Mouse (Mus musculus) natural killer cell, adult 2 months (primary cell): ENCODE measurements at regions not wholly inside any gene's neighbourhood (a gene's known extent, or its start where the extent isn't known, plus 50 kb on each side); places are given as distances from the start of the nearest gene placed in this dataset.

Source experiments
- DNase-seq, 2 experiments: peaks; one replicate each; pipeline ENCODE4 v3.0.0; 2022; ENCODE audit warnings: low spot score in 2 of 2

GRCm38 (mm10) chr5:64462411-64462810, 306.3 kb downstream of the Tbc1d1 start:
- DNase-seq, result no peak

- DNase-seq, result no peak
These were observed 307.5 kb downstream of the Tbc1d1 start for GRCm38 (mm10) chr5:64463570-64463969.

GRCm38 (mm10) chr5:64466320-64466719, 310.2 kb downstream of the Tbc1d1 start:
- DNase-seq, result no peak

GRCm38 (mm10) chr5:64467856-64468255, 311.8 kb downstream of the Tbc1d1 start:
- no peak for DNase-seq

GRCm38 (mm10) chr5:64468307-64468706, 312.2 kb downstream of the Tbc1d1 start:
- no peak for DNase-seq

- DNase-seq, result peak; percentile 35 to 65
These were observed 315.9 kb downstream of the Tbc1d1 start for GRCm38 (mm10) chr5:64472008-64472407.

- no peak for DNase-seq
These were observed 316.3 kb downstream of the Tbc1d1 start for GRCm38 (mm10) chr5:64472415-64472814.

- peak in 1 of 2 experiments; percentile 60 for DNase-seq
These were observed 318.8 kb downstream of the Tbc1d1 start for GRCm38 (mm10) chr5:64474868-64475267.

GRCm38 (mm10) chr5:64475736-64476519, 319.8 kb downstream of the Tbc1d1 start:
- peak in 1 of 2 experiments; percentile 22 for DNase-seq

GRCm38 (mm10) chr5:64476641-64477369, 320.7 kb downstream of the Tbc1d1 start:
- DNase-seq, result no peak

GRCm38 (mm10) chr5:64478143-64478542, 322.0 kb downstream of the Tbc1d1 start:
- no peak for DNase-seq

GRCm38 (mm10) chr5:64478599-64479214, 322.6 kb downstream of the Tbc1d1 start:
- peak in 1 of 2 experiments; percentile 26 for DNase-seq

GRCm38 (mm10) chr5:64479315-64479714, 323.2 kb downstream of the Tbc1d1 start:
- DNase-seq, result no peak

GRCm38 (mm10) chr5:64485043-64485442, 318.1 kb upstream of the Klf3 start:
- DNase-seq, result no peak

GRCm38 (mm10) chr5:64485856-64486255, 317.3 kb upstream of the Klf3 start:
- DNase-seq, result peak; percentile 33 to 51

GRCm38 (mm10) chr5:64486761-64487160, 316.4 kb upstream of the Klf3 start:
- peak in 1 of 2 experiments; percentile 46 for DNase-seq

- peak; percentile 87 to 93 for DNase-seq
These were observed 315.3 kb upstream of the Klf3 start for GRCm38 (mm10) chr5:64487698-64488398.

- no peak for DNase-seq
These were observed 313.3 kb upstream of the Klf3 start for GRCm38 (mm10) chr5:64489656-64490444.

- peak; percentile 41 to 55 for DNase-seq
These were observed 312.7 kb upstream of the Klf3 start for GRCm38 (mm10) chr5:64490445-64490950.

- no peak for DNase-seq
These were observed 308.8 kb upstream of the Klf3 start for GRCm38 (mm10) chr5:64494429-64494828.

GRCm38 (mm10) chr5:64496853-64497252, 306.3 kb upstream of the Klf3 start:
- DNase-seq, result peak; percentile 62 to 64
